Mouse (Mus musculus) fibroblast of lung, adult 2 months (primary cell): ENCODE measurements at regions not wholly inside any gene's neighbourhood (a gene's known extent, or its start where the extent isn't known, plus 50 kb on each side); places are given as distances from the start of the nearest gene placed in this dataset.

ENCODE experiments used
- DNase-seq: peaks from one replicate; pipeline ENCODE4 v3.0.0-alpha.2; 2011; ENCODE audit warnings: low read depth

DNA sequence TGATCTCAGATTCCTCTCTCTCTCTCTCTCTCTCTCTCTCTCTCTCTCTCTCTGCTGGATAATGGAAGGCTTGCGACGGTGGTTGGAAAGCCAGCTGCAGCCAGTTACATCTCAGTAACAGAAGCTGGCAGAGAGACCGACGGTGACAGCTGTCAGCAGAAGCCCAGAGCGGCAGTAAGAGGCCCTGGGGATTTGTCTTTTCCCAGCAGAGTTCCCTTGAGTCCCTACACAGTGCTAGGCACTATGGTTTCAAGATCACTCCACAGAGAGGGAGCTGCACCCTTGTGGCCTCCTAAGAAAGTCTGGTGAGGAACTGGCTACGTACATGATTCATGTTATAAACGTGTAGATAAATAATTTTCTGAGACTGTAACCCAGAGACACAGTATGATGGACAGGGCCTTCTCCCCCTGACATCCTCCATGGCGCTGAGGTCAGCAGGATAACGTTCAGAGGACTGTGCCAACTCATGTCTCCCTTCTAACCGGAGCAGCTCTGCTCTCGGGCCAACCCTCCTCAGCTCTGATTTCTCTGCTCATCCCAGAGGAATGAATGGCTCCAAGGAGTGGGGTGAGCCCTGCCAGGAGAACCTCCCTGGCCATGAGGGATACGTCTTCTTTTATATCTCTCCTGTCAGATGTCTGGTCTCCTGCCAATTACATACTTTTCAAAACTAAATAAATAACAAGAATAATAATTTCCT, 253.5 kb upstream of the Cadm1 start:
- no peak for DNase-seq

DNA sequence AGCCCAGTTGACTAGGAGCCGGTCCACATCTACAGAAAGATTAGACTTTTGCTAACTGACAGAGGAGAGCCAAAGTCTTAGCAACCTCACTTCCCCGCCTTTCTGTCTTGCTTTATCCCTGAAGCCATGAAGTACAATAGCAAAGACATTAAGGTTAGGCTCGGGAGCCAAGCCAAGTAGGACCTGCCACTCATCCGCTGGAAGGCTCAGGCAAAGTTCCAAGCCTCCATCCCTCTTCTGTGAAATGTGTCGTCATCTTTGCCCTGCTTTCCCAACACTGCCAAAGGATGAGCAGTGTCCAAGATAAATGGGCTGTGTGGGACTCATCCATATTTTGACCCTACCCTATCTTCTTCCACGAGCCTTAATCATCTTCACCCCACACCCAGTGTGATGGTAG, 250.6 kb upstream of the Cadm1 start:
- DNase-seq: no peak

DNA sequence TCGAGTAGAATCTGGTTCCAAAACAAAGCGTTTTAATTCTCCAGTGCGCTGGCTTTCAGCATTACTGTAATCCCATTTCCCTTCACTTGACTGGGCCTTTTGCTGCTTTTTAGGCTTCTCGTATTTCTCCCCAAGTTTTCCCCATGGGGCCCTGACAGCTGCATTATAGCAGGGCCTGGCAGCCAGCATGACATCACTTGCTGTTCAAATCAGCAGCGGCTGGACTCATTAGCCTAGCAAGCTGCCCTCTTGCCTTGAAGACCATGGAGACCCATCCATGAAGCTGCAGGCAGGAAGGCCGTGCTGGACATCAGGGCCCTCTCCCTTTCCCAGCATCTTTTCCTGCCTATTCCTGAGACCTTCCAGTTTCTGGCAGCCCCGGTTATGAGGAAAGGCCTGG, 249.8 kb upstream of the Cadm1 start:
- DNase-seq: no peak

DNA sequence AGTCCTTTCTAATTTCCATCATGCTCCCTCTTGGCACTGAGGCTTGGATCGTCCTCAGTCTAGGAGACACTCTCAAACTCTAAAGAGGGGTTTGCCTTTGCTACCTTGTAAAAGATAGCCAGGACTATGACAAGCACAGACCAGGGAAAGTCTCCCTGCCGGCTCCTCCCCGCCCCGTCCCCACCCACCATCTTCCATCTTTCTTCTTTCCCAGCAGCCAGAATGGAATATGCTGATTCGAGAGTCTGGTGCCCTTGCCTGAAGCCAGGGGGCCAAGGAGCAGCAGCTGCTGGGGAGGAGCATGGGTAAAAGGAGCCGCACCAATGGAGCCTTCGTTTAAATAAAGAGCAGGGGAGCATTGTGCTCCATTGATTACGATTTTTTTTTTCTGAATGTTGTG, 249.4 kb upstream of the Cadm1 start:
- DNase-seq: no peak

DNA sequence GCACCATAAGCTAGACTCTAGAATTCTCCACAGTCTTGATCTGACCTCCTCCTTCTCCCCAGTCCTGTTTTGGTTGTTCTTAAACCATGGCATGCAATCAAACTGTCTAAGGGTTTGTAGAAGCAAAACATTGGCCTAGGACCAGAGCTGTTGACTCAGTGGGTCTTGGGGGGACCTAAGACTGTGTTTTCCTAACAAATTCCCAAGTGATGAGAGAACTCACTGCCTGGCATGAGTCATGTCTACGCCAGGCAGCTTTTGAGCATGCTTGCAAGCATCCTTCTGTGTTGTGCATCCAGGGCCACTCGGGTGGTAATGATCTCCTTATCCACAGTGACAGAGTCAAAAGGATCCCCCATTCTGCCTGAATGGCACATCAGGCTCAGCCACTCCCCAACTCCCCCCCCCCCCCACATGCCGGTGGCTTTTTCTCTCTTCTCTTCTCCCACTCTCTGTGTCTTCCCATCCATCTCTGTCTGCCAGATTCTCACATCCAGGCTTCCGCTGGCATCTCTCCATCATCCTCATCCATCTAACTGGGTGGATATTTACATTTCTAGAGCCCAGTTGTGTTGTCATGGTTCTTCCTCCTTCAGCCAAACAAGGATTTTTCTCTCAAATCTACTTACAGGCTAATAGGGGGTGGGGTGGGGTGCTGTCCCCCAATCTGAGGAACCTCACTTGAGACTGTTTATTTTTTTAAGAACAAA, 246.1 kb upstream of the Cadm1 start:
- peak; percentile 8 for DNase-seq

DNA sequence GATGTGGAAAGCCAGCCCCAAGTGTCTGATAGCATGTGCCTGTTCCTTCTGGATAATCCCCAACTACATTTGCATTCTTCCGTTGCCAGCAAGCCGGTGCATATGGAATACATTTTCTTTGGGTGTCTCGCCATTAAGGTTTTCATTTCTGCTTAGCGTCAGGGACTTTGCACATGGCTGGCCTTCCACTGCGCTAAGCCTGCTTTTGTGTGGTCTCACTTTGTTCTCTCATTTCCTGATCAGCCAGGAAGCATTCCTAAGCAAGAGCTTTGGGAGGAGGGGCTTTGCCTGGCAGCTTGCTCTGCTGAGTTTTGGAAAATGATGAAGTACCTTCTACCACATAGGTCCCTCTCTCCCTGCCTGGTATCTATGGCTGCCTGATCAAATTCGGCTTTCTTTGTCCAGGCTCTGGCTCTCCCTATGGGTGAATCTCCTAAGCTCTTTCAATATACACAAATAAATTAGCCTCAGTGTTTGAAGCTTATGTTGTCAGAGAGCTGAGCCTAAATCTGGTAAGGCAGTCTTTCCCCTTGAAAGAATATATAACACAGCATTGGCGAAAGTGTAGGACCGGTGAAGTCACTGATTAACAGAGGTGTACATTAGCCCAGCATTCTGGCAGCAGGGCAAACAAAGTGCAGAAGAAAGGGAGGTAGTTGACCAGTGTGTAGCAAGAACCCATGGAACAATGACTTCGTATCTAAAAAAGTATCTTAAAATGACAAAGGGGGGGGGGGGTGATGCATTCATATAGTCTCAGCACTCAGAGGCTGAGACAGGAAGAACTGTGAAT, 242.8 kb upstream of the Cadm1 start:
- no peak for DNase-seq

DNA sequence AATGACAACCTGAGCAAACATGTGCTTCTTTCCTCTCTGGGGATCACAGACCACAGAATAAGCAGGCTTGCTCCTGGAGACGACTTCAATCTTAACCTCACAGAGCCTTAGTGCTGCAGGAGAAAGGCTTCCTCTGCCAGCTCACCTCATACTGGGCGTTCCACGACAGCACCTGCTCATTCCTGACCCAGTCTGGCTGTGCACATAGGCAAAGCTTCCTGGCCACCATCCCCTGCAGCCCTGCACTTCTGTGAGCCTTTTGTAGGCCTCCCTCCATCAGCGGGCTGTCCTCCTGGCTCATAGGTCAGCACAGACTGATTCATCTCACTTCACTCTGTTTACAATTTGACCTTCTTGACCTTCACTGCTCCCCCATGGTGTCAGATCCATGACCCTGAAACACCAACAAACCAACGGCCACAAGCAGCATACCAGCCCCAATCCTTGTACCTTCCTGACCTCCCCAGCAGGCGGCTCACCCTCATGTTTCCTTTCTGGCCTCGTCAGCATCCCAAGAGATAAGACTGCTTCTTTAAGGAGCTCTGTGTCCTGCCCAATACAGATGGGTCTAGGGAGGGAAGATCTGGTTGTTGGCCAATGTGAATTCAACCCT, 241.3 kb upstream of the Cadm1 start:
- no peak for DNase-seq

DNA sequence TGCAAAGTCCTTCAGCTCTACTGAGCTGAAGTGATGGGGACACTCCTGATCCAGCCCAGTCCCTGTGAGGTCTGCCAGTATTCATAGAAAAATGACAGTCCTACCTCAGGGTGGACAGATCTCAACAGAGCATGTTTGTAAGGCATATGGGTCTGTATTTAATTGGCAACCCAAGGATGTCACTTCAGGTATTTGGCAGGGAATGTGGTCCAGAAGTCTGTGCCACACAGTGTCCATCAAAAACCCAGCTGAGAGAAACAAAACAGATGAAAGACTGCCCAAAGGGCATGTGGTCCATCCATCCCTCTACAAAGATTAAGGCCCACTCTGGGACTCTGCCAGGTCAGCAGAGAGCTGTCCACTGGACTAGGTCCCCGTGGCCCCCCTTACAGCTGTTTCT, 229.3 kb upstream of the Cadm1 start:
- DNase-seq: no peak

DNA sequence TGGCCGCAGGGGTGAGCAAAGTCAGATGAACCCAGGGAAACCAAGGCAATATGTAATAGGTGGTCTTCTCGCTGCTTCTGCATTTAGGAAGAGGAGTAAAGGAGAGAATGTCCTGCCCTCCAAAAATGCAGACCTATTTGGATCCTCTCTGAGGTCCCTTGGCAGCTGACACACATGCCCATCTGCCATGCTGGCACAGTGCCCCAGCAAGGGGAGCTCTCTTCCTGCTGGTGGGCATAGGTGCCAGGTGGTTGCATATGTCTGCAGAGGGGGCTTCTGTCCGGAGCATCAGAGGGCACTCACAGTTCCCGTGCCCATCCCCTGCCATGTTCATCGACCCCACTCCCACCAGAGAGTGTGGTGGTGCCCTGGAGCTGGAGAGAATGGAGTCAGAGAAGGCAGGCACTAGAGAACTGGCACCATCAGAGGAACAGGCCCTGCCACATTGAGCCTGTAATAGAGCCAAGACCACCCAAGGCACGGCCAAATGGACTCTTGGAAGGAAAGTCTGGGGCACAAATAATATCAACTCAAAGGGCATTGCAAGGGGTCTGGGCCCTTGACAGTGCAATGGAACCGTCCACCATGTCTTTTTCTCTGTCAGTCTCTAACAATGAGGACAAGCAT, 222.7 kb upstream of the Cadm1 start:
- no peak for DNase-seq

DNA sequence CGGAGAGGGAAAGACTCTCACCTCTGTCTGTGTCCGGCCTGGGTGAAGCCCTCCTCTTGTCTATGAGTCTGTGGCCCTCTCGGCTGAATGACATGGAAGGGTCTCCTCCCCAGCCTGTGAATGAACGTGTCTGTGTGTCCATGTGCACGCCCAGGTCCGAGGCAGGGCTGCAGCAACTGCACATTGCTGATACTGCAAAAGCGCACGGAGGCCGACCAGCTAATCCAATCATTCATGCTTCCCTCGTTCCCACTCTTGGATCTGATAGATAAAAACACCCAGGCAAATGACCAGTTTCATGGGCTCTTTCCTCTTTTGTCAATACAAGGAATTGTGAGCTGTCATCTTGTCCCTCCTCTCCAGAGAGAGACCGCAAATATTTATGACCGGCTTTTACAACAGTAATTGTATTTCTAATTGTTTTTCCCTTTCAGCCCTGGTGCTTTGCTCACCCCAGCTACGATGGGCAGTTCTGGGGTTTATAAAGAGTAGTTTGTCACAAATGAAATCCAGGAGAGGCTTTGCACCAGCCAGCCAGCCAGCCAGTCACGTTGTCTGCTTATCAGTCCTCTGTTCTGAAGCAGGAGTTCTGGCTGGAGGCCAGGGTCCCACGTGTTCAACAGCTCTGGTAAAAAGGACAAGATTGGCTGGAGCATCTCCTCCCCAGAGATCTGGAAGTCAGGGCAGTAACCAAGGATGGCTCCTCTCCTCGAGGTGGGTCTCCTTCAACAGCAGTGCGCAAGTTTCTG, 222.0 kb upstream of the Cadm1 start:
- no peak for DNase-seq

DNA sequence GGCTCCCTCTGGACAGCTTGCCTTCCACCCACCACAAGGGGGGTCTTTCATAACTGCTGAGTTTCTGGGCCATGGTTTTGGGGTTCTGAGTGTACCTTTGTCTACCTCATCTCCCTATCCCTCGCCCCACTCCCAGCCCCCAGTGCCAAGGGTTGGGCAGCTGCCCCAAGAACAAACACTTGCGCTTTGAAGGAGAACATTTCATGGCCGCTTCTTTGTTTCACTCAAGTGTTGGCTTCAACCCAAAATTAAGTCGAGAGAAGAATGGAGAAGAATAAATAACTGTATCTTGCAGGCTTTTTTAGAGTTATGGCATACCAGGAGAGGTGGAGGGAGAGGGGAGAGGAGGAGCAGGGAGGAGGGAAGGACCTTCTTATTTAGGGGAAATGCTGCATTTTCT, 216.5 kb upstream of the Cadm1 start:
- DNase-seq: no peak

DNA sequence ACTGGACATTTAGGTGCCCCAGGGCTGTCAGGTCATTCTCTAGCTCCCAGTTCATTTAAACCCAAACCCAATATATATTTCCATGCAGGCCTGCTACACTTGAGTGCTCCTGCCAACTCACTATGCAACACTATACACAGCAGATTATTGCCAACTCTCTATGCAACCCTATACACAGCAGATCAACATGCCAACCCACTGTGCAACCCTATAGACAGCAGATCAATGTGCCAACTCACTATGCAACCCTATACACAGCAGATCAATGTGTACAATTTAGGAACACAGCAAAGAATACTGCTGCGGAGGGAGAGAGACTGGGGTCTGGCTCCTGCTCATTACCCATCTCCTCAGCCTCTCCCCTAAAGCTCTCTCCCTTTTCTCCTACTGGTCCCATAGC, 215.7 kb upstream of the Cadm1 start:
- DNase-seq: no peak

DNA sequence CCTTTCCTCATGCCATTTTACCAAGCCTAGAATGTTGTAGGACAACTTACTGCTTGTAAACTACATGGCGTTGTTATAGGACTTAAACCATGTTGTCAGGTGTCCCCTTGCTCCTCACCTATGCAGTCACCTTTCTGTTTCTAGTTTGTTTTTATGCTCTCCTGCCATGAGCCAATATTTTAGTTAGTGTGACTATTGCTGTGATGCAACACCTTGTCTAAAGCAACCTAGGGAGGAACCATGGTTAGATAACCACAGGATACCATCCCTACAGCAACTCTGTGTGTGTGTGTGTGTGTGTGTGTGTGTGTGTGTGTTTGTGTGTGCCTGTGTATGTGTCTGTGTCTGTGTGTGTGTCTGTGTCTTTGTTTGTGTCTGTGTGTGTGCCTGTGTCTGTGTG, 209.6 kb upstream of the Cadm1 start:
- DNase-seq: no peak

DNA sequence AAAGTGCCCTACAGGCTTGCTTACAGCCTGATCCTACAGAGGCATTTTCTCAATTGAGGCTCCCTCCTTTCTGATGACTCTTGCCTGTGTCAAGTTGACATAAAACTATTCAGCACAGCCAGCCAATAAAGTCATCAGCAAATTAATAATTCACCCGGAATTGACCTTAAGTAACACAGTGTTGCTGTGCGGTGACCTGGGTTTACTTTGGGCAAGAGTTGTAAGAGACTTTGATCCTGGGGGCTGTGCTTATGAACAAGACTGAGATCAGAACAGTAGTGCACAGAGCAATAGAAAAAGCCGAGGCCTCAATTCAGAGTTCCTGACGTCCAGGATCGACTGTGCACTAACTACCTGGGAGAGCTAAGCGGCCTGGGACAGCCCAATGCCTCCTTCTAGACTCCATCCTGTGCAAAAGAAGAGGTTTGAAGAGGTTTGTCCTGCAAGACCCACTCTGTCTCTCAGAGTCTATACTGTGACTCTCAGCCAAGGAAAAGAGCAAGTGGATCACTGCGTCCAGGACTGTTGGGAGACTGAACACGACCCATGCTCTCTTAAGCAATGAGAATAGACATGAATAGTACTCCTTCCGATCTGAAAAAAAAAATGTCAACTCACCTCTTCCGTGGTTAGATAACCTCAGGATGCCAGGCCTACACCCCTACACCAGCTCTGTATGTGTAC, 208.7 kb upstream of the Cadm1 start:
- DNase-seq: no peak

DNA sequence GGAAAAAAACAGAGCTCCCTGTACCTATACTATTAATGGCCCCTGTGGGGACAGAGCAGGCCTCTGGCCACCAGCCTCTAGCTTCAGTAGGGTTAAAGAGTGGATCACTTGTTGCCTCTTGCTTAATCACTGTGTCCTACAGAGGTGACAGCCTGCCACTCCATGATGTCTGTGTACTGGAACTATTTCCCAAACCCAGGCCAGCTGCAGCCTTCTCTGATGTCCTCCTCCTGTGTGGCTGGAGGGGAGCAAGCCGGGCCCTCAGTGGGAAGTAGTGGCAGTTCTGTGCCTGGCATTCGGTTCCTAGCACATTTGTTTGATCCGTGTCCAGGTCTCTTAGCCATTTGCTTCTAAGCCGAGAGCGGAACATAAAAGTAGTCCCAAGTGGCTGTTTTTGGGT, 207.7 kb upstream of the Cadm1 start:
- no peak for DNase-seq

DNA sequence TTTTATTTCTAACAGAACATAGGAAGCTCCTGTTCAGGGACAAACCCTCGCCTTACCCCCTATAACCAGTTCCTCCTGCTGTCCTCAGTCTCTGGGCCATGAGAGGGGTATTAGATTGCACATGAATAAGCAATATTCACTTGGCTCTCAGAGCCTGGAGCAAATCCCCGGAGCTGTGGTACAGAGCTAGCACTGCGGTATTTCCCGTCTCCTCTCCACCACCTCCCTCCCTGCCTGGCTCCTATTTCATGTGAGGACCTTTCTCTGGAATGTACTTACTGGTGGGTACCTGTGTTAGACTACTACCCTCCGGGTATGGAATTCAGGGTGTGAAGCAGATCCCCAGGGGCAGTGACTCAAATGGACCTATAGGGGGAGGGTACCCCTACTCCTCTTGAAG, 206.9 kb upstream of the Cadm1 start:
- DNase-seq: no peak

DNA sequence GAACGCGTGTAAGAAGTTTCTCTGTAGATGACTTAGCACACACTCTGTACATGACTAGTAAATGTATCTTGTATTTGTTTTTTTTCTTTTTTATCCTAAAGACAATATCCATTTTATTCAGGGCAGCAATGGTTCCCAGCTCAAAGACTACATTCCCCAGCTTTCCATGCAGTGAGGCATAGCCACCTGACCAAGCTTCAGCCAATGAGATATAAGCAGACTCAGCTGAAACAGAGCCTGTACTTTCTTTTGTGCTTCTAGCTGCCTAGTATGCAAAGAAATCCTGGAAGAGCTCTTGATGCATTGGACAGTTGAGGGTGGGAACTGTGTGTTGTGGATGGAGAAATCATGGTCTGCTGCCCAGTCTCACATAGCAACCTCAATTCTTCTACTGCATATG, 202.4 kb upstream of the Cadm1 start:
- DNase-seq: no peak

DNA sequence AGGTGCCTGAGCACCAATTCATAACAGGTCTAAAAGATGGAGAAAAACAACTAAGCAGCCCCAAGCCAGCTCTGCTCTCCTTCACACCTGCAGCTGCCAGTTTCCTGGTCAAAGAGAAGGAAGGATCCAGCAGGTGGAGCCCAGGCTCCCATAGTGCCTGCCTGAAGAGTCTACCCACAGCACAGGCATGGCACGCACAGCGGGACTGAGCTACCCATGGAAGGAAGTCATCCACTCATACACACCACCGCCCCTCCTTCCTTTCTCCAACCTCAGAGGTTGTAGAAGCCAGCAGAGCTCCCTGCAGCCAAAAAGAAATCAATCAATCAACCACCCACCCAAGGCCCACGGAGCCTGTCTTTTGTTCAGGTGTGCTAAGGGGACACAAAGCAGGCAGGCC, 197.0 kb upstream of the Cadm1 start:
- no peak for DNase-seq

DNA sequence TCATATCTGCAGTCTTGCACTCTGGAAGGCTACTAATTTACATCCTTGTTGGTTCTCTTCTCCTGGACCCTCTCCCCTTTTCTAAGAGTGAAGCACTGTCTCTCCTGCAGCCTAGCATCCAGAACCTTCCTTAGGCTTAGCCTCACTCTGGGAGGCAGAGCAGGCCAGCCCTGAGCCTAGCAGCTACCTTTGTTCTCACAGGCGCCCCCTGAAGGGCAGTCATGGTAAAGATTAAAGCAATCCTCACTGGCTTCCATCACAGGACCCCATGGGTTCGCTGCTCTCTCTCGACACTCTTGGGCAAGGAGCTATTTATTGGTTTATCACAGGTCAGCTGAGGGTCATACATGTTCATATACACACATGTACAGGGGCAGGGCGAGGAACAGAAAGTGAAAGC, 191.8 kb upstream of the Cadm1 start:
- no peak for DNase-seq

DNA sequence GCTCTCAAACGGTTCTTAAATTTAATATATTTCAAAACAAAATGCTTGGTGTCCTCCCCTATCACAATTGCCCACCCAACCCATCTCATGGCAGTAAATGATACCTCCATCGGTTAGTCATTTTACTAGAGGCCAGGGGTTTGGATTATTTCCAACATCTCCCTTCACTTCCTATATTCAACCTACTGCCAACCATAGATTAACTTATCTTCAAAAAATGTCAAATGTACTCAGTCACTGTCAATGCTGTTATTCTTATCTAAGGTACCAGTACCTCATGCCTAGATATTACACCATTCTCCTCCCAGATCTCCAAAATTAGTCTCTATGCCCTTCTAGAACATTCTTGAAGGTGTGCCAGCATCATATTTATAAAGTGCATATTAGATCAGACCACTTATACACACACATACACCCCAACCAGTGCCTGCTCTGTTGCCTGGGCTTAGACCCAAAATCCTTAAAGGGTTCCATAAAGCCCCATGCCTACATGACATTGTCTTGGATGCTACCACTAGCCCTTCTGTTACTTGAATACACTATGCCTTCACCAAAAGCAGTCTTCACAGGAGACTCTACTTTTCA, 183.4 kb upstream of the Cadm1 start:
- no peak for DNase-seq

DNA sequence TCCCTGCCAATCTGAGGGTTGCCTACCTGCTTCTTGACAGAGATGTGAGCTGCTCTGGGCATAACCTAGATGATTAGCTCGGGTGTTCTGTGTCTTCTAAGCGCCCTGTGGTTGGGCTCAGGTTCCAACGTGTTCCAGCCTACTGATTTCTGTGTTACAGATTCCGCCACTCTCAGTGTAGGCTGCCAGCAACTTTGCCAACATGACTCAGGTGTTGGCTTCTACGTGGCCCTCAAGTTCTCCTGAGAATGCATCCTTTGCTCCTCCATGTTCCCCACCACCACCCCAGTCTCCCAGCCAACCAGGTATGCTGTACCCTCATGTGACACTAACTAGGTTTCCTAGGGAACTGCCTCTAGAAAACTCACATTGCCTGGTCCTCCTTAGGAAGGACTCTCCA, 179.7 kb upstream of the Cadm1 start:
- no peak for DNase-seq
